Mouse (Mus musculus): ENCODE results near the gene Fam174b.

Fam174b gene

DNA sequence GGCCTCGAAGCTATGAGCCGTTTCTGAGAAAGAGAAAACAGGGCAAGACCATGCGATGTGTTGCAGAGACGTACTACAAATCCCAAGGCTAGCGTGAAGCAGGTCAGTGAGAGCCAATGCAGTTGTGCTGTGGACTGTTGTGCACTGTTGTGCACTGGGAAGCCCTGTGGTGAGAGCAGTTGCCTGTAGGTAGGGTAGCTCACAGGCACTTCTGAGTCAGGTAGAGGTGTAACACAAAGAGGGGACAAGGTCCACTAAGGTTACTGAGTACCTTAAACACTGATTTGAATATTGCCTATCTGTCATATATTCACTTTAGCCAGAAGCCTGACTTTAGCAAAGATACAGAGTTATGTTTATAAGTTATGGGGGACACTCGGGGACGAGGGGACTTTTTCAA is 74.4 kb downstream of the Fam174b start:
- no peak for DNase-seq (ENCODE audit: low read depth)

DNA sequence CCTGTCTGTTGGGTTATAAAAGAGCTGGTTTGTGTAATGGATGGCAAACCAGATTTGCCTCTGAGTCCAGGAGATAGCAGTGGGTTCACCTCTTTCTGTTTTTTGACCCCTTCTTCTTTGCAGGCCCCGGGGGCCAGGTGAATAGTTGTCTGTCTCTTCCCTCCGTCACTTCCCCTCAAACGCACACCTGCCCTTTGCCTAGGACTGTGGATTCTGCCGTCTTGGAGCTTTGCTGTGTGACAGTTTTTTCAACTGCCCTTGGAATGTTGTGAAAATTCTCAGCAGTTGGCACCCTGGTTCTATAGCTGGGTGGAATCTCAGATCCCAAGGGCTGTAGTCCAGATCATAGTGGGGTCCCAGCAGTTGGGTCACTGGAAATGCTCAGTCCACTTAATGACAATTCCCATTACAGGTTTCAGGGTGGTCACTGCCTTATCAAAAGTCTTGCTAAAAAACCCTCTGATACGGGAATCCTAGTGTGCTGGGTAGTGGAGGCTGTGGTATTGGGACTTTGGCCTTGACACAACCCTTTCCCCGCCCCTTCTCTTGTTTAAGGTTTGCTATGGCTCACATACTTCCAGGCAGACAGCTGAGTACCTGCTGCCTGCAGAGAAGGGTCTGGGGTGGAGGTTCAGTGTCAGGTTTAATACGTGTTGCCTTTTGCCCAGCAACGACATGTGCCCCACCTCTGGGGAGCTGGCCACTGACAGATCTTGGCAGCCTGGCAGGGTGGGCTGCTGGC is 76.3 kb downstream of the Fam174b start:
- no peak for DNase-seq (ENCODE audit: low read depth)

DNA sequence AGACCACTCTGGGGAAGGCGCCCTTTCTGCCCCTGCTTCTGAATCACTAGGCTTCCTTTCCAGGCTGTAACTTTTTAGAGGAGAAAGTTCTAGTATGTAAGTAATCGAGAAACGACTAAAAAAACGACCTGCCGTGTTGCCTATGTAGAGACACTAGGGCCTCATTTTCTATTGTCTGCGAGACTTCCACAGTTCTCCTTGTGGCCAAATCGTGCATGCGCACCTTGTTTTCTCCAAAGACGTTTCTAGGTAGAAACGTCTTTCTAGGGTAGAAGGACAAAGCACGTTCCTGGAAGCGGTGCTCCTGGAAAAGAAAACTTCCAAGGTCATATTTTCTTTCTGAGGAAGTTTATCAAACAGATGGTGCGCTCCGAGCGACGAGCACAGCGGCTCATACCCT is 79.3 kb downstream of the Fam174b start:
- no peak for DNase-seq (ENCODE audit: low read depth)

Measured in induced T-regulatory cell, adult 2 months (primary cell).